Mouse (Mus musculus): ENCODE data around the gene Ceacam15. TPM values are rescaled to one million over a fixed set of nuclear protein-coding genes. Genes with fewer than 3 reads are reported as not detected.
"Not testable (repeated sequence)": the region's sequence is repeated elsewhere in the genome, so short reads cannot be mapped to it uniquely, and the experiment has no call there.

Ceacam15 gene
- polyA plus RNA-seq, 1 experiment from 2014 or later: not detected

GRCm38 (mm10) chr7:16639028-16639427 is 36.5 kb downstream of the Ceacam15 start:
- ATAC-seq (no peak), DNase-seq (ENCODE audit: low spot score) (peak; percentile 64)
- H3K9me3 ChIP-seq (replicated peaks; ENCODE audit: control insufficient read depth, low read length): no peaks in the 10 kb centered on the region
- H3K27me3 ChIP-seq (replicated peaks; ENCODE audit: control insufficient read depth, insufficient read depth, low read length): no peaks in the 10 kb centered on the region
- H3K4me3 ChIP-seq (ENCODE audit: low read depth, low read length): no peak overlapping the region
- H3K9ac ChIP-seq (ENCODE audit: low read length): no peak overlapping the region
- no peak overlapping the region for H3K27ac ChIP-seq (ENCODE audit: low read depth, low read length)
- no peaks in the 10 kb centered on the region for H3K36me3 ChIP-seq (ENCODE audit: control insufficient read depth, insufficient read depth, low read length)
- 67% methylated on average over 3 of the region's 3 CpGs for WGBS
- H3K4me1 ChIP-seq (ENCODE audit: control insufficient read depth, insufficient read depth, low read length): no peaks in the 10 kb centered on the region
- no peak overlapping the region for H3K4me2 ChIP-seq (ENCODE audit: low read length)

GRCm38 (mm10) chr7:16635116-16635515 is 40.4 kb downstream of the Ceacam15 start:
- Histone ChIP-seq H3K9ac (ENCODE audit: low read length) (no peak overlapping the region), H3K27ac (ENCODE audit: low read depth, low read length) (no peak overlapping the region), H3K36me3 (ENCODE audit: control insufficient read depth, insufficient read depth, low read length) (no peaks in the 10 kb centered on the region), H3K4me1 (ENCODE audit: control insufficient read depth, insufficient read depth, low read length) (no peaks in the 10 kb centered on the region), H3K4me3 (ENCODE audit: low read depth, low read length) (no peak overlapping the region), H3K27me3 (replicated peaks; ENCODE audit: control insufficient read depth, insufficient read depth, low read length) (no peaks in the 10 kb centered on the region), H3K9me3 (replicated peaks; ENCODE audit: control insufficient read depth, low read length) (no peaks in the 10 kb centered on the region), H3K4me2 (ENCODE audit: low read length) (no peak overlapping the region)
- no peak for ATAC-seq
- DNase-seq (ENCODE audit: low spot score): no peak
- WGBS: 56% methylated on average over 3 of the region's 3 CpGs

GRCm38 (mm10) chr7:16633913-16634312 is 41.6 kb downstream of the Ceacam15 start:
- peak; percentile 34 for DNase-seq (ENCODE audit: low spot score)
- not testable (repeated sequence) for H3K36me3 ChIP-seq (ENCODE audit: control insufficient read depth, insufficient read depth, low read length); H3K4me3 ChIP-seq (ENCODE audit: low read depth, low read length); H3K9me3 ChIP-seq (replicated peaks; ENCODE audit: control insufficient read depth, low read length); H3K27me3 ChIP-seq (replicated peaks; ENCODE audit: control insufficient read depth, insufficient read depth, low read length); H3K9ac ChIP-seq (ENCODE audit: low read length); H3K4me1 ChIP-seq (ENCODE audit: control insufficient read depth, insufficient read depth, low read length); H3K27ac ChIP-seq (ENCODE audit: low read depth, low read length); H3K4me2 ChIP-seq (ENCODE audit: low read length)
- 9% methylated on average over 10 of the region's 10 CpGs for WGBS
- ATAC-seq: 0 out of 2 replicates have a peak, but pooled peaks have one; percentile 42

GRCm38 (mm10) chr7:16631932-16632331 is 43.6 kb downstream of the Ceacam15 start:
- Histone ChIP-seq H3K9ac (ENCODE audit: low read length) (no peak overlapping the region), H3K27ac (ENCODE audit: low read depth, low read length) (no peak overlapping the region), H3K36me3 (ENCODE audit: control insufficient read depth, insufficient read depth, low read length) (no peaks in the 10 kb centered on the region), H3K27me3 (replicated peaks; ENCODE audit: control insufficient read depth, insufficient read depth, low read length) (no peaks in the 10 kb centered on the region), H3K9me3 (replicated peaks; ENCODE audit: control insufficient read depth, low read length) (no peaks in the 10 kb centered on the region), H3K4me3 (ENCODE audit: low read depth, low read length) (no peak overlapping the region), H3K4me2 (ENCODE audit: low read length) (no peak overlapping the region), H3K4me1 (ENCODE audit: control insufficient read depth, insufficient read depth, low read length) (no peaks in the 10 kb centered on the region)
- WGBS: 68% methylated on average over 4 of the region's 4 CpGs
- DNase-seq (ENCODE audit: low spot score) (no peak), ATAC-seq (no peak)

GRCm38 (mm10) chr7:16631025-16631424 is 44.5 kb downstream of the Ceacam15 start:
- Histone ChIP-seq H3K4me2 (ENCODE audit: low read length) (no peak overlapping the region), H3K27me3 (replicated peaks; ENCODE audit: control insufficient read depth, insufficient read depth, low read length) (no peaks in the 10 kb centered on the region), H3K27ac (ENCODE audit: low read depth, low read length) (no peak overlapping the region), H3K9me3 (replicated peaks; ENCODE audit: control insufficient read depth, low read length) (no peaks in the 10 kb centered on the region), H3K9ac (ENCODE audit: low read length) (no peak overlapping the region), H3K36me3 (ENCODE audit: control insufficient read depth, insufficient read depth, low read length) (no peaks in the 10 kb centered on the region), H3K4me3 (ENCODE audit: low read depth, low read length) (no peak overlapping the region), H3K4me1 (ENCODE audit: control insufficient read depth, insufficient read depth, low read length) (no peaks in the 10 kb centered on the region)
- DNase-seq (ENCODE audit: low spot score) (no peak), ATAC-seq (no peak)
- 77% methylated on average over 4 of the region's 4 CpGs for WGBS

- Histone ChIP-seq H3K36me3 (ENCODE audit: control insufficient read depth, insufficient read depth, low read length) (no peaks in the 10 kb centered on the region), H3K27me3 (replicated peaks; ENCODE audit: control insufficient read depth, insufficient read depth, low read length) (no peaks in the 10 kb centered on the region), H3K9ac (ENCODE audit: low read length) (no peak overlapping the region), H3K4me1 (ENCODE audit: control insufficient read depth, insufficient read depth, low read length) (no peaks in the 10 kb centered on the region), H3K4me2 (ENCODE audit: low read length) (no peak overlapping the region), H3K4me3 (ENCODE audit: low read depth, low read length) (no peak overlapping the region), H3K9me3 (replicated peaks; ENCODE audit: control insufficient read depth, low read length) (no peaks in the 10 kb centered on the region), H3K27ac (ENCODE audit: low read depth, low read length) (no peak overlapping the region)
- 17% methylated on average over 10 of the region's 10 CpGs for WGBS
- ATAC-seq (peak; percentile 22), DNase-seq (ENCODE audit: low spot score) (peak; percentile 76)
These were observed 45.8 kb downstream of the Ceacam15 start for GRCm38 (mm10) chr7:16629598-16630296.

GRCm38 (mm10) chr7:16628096-16628771 is 47.3 kb downstream of the Ceacam15 start:
- no peak overlapping the region for H3K9ac ChIP-seq (ENCODE audit: low read length)
- DNase-seq (ENCODE audit: low spot score): peak; percentile 92
- no peak overlapping the region for H3K4me2 ChIP-seq (ENCODE audit: low read length)
- 36% methylated on average over 12 of the region's 12 CpGs for WGBS
- H3K36me3 ChIP-seq (ENCODE audit: control insufficient read depth, insufficient read depth, low read length): no peaks in the 10 kb centered on the region
- H3K4me1 ChIP-seq (ENCODE audit: control insufficient read depth, insufficient read depth, low read length): no peaks in the 10 kb centered on the region
- H3K27me3 ChIP-seq (replicated peaks; ENCODE audit: control insufficient read depth, insufficient read depth, low read length): no peaks in the 10 kb centered on the region
- no peak overlapping the region for H3K4me3 ChIP-seq (ENCODE audit: low read depth, low read length)
- peak; percentile 91 for ATAC-seq
- H3K9me3 ChIP-seq (replicated peaks; ENCODE audit: control insufficient read depth, low read length): no peaks in the 10 kb centered on the region
- no peak overlapping the region for H3K27ac ChIP-seq (ENCODE audit: low read depth, low read length)

GRCm38 (mm10) chr7:16623687-16624086 is 51.8 kb downstream of the Ceacam15 start:
- Histone ChIP-seq H3K9me3 (replicated peaks; ENCODE audit: control insufficient read depth, low read length) (no peaks in the 10 kb centered on the region), H3K27ac (ENCODE audit: low read depth, low read length) (no peak overlapping the region), H3K4me1 (ENCODE audit: control insufficient read depth, insufficient read depth, low read length) (no peaks in the 10 kb centered on the region), H3K36me3 (ENCODE audit: control insufficient read depth, insufficient read depth, low read length) (no peaks in the 10 kb centered on the region), H3K4me3 (ENCODE audit: low read depth, low read length) (no peak overlapping the region), H3K9ac (ENCODE audit: low read length) (no peak overlapping the region), H3K27me3 (replicated peaks; ENCODE audit: control insufficient read depth, insufficient read depth, low read length) (no peaks in the 10 kb centered on the region), H3K4me2 (ENCODE audit: low read length) (no peak overlapping the region)
- DNase-seq (ENCODE audit: low spot score): no peak
- ATAC-seq: no peak

GRCm38 (mm10) chr7:16623131-16623530 is 52.4 kb downstream of the Ceacam15 start:
- WGBS: 68% methylated on average over 4 of the region's 4 CpGs
- H3K27ac ChIP-seq (ENCODE audit: low read depth, low read length): no peak overlapping the region

More at GRCm38 (mm10) chr7:16623131-16623530, 52.4 kb downstream of the Ceacam15 start:
- no peaks in the 10 kb centered on the region for H3K36me3 ChIP-seq (ENCODE audit: control insufficient read depth, insufficient read depth, low read length)
- no peaks in the 10 kb centered on the region for H3K9me3 ChIP-seq (replicated peaks; ENCODE audit: control insufficient read depth, low read length)
- H3K4me1 ChIP-seq (ENCODE audit: control insufficient read depth, insufficient read depth, low read length): no peaks in the 10 kb centered on the region
- no peak overlapping the region for H3K4me2 ChIP-seq (ENCODE audit: low read length)
- DNase-seq (ENCODE audit: low spot score) (no peak), ATAC-seq (no peak)
- no peaks in the 10 kb centered on the region for H3K27me3 ChIP-seq (replicated peaks; ENCODE audit: control insufficient read depth, insufficient read depth, low read length)
- no peak overlapping the region for H3K9ac ChIP-seq (ENCODE audit: low read length)
- no peak overlapping the region for H3K4me3 ChIP-seq (ENCODE audit: low read depth, low read length)
